Mouse (Mus musculus) embryonic facial prominence, embryonic 13.5 days (tissue): ENCODE results near the gene Bcar3. TPM values are rescaled to one million over a fixed set of nuclear protein-coding genes. Genes with fewer than 3 reads are reported as not detected.

Source experiments
- ATAC-seq: fragments of 200-750 bp; cut with Nextera tagmentation; 2 replicates; pipeline ENCODE4 v1.8.0; 2017; ENCODE audit warnings: low read depth; ENCODE audit not compliant: insufficient number of reproducible peaks, insufficient read depth, low FRiP score, low TSS enrichment
- H3K27ac ChIP-seq: fragments of 300-500 bp; sonication (generic); 2 replicates; pipeline ENCODE4 v1.5.1; 2015; ENCODE audit warnings: moderate library complexity, mild to moderate bottlenecking, inconsistent platforms
- H3K27me3 ChIP-seq: fragments of 300-500 bp; sonication (generic); 2 replicates; pipeline ENCODE4 v1.6.1; 2015; ENCODE audit warnings: mild to moderate bottlenecking, inconsistent platforms
- H3K36me3 ChIP-seq: fragments of 300-500 bp; sonication (generic); 2 replicates; pipeline ENCODE4 v1.6.1; 2015; ENCODE audit warnings: mild to moderate bottlenecking, inconsistent platforms
- H3K4me1 ChIP-seq: fragments of 300-500 bp; sonication (generic); 2 replicates; pipeline ENCODE4 v1.6.1; 2015; ENCODE audit warnings: inconsistent platforms
- H3K4me2 ChIP-seq: fragments of 300-500 bp; sonication (generic); 2 replicates; pipeline ENCODE4 v1.6.1; 2015; ENCODE audit warnings: moderate library complexity, mild to moderate bottlenecking, inconsistent platforms
- H3K4me3 ChIP-seq: fragments of 300-500 bp; sonication (generic); 2 replicates; pipeline ENCODE4 v1.5.1; 2015; ENCODE audit warnings: mild to moderate bottlenecking, inconsistent platforms
- H3K9ac ChIP-seq: fragments of 300-500 bp; sonication (generic); 2 replicates; pipeline ENCODE4 v1.6.1; 2015; ENCODE audit warnings: mild to moderate bottlenecking, inconsistent platforms
- H3K9me3 ChIP-seq: fragments of 300-500 bp; sonication (generic); 2 replicates; pipeline ENCODE4 v1.6.1; 2016; ENCODE audit warnings: inconsistent platforms
- WGBS: fragments of 180-500 bp; shearing (Covaris S2); methylation state at CpG from one replicate; pipeline ENCODE4 v1.1.7; 2015; ENCODE audit warnings: mixed read lengths; 5-methylcytosine and 5-hydroxymethylcytosine counted together
- polyA plus RNA-seq: library from polyadenylated mRNA; unstranded; fragments of >200 nt; fragmentation: Nextera tagmentation; extraction: Ambion mirVana; gene quantifications from 2 replicates; pipeline ENCODE4 v1.2.1, GENCODE M21; 2015

Gene Bcar3
- polyA plus RNA-seq, 1 experiment from 2014 or later, result 8.6 TPM

DNA sequence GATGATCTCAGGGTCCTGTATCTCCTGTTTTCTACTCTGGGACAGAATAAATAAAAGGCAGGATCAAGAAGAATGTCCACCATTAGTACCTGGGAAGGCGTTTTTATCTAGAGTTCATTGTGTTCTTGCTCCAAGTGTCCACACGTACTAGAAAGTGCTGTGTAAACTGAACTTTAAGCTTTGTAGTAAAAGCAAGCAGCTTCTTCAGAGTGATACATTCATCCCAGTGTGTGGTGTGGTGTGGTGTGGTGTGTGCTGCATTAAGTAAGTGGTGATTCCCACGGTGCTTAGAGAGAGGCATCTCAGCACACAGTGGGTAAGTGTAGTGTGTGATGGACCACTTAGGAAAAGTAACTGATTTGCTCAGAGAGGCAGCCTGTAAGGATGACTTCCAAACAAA, 234.5 kb downstream of the Bcar3 start:
- 86% methylated on average over 3 of the region's 3 CpGs for WGBS
- Histone ChIP-seq H3K9me3 (no peaks in the 10 kb centered on the region), H3K36me3 (peaks cover 23% of the 10 kb centered on the region)

DNA sequence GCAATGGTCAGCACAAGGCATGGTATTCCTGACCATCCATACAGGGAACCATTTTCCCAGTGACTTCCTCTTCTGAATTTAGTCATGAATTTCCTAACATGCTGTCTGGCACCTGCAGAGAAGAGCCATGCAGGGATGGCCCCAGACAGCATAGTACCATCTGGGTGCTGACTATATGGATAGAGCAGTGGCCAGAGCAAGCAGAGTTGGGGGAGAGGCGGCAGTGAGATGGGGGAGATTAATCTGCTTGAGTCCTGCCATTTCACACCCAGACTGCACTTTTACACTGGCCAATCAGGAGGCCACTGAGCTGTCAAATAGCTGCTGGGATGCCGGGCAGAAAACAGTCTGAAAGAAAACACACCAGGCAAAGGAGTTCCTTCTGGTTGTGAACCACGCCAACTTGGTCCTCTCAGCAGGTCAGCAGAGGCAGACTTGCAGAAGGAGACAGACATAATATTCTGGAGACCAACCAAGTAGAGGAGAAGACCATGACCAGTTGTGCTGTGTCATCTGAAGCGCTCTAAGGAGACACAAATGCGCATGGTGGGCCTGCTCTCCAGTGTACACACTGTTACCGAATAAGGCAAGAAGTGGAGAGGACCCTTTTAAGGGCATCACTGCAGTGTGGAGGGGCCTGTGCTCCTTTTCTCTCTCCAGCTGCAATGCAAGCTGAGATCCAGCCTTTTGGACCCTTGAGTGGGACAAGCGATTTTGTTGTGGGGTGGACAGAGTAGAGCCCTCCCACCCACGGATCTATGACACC, 242.2 kb downstream of the Bcar3 start:
- Histone ChIP-seq H3K9ac (no peak overlapping the region), H3K27me3 (no peaks in the 10 kb centered on the region), H3K4me2 (no peak overlapping the region), H3K4me1 (no peaks in the 10 kb centered on the region), H3K36me3 (peaks cover 44% of the 10 kb centered on the region), H3K4me3 (no peak overlapping the region), H3K9me3 (no peaks in the 10 kb centered on the region), H3K27ac (no peak overlapping the region)
- ATAC-seq, result no peak
- 88% methylated on average over 8 of the region's 8 CpGs for WGBS

More for the DNA sequence above, 234.5 kb downstream of the Bcar3 start:
- Histone ChIP-seq H3K4me2 (no peak overlapping the region), H3K27ac (no peak overlapping the region), H3K4me1 (no peaks in the 10 kb centered on the region), H3K4me3 (no peak overlapping the region), H3K9ac (no peak overlapping the region), H3K27me3 (no peaks in the 10 kb centered on the region)
- no peak for ATAC-seq

DNA sequence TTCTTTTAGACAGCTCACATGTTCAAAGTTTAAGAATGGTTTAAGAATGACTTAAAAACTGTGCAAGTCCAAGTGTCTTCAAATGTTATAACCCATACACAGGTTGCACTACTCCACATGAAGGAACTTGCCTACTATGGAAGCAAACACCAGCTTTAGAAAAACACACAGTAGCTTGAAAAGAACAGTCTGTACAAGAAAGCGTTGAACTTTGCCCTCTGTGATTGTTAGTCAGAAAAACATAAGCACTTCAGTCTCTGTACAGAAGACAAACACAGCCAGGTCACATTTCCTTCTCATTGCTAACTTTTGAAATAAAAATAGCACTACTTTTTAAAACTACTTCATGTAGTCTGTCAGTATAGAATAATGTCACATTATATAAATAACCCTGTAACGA, 244.9 kb downstream of the Bcar3 start:
- H3K27me3 ChIP-seq, result no peaks in the 10 kb centered on the region
- 89% methylated on average over 2 of the region's 2 CpGs for WGBS
- no peak overlapping the region for H3K4me3 ChIP-seq
- ATAC-seq, result no peak
- no peak overlapping the region for H3K4me2 ChIP-seq
- no peak overlapping the region for H3K9ac ChIP-seq
- no peaks in the 10 kb centered on the region for H3K4me1 ChIP-seq
- no peaks in the 10 kb centered on the region for H3K9me3 ChIP-seq
- peaks cover 69% of the 10 kb centered on the region for H3K36me3 ChIP-seq
- no peak overlapping the region for H3K27ac ChIP-seq

DNA sequence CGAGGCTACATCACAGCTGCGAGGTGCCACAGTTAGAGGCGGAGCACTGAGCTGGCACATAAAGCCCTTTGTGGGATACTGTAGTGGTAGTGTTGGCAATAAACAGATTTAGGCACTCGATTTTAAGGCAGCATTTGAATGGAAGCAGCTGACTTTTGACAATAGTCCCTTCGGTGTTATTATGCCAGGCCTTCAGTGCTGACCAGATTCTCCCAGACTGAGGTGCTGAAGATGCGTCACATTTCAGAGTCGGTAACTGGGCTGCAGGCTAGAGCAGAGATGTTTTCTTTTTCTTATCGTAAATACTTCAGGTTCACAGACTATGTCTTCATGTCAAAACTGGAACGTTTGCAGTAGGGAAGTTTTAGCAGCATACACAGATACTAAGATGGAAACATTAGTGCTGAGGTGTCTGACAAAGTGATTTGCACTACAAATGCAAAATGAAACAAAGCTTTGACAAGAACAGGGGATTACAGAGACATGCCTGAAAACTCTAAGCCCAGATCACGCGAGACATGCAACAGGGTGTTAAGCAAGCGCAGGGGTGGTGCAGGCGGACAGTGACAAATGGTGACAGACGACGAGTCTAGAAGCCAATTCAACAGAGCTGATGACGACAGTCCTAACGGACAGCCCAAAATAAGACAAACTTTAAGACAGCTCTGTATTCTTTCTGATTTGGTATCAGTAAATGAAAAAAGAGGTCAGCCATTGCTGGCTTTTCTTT, 246.2 kb downstream of the Bcar3 start:
- H3K9ac ChIP-seq, result no peak overlapping the region
- H3K4me3 ChIP-seq, result no peak overlapping the region
- H3K27me3 ChIP-seq, result no peaks in the 10 kb centered on the region
- H3K4me2 ChIP-seq, result no peak overlapping the region
- no peaks in the 10 kb centered on the region for H3K9me3 ChIP-seq
- H3K27ac ChIP-seq, result no peak overlapping the region
- WGBS, result 88% methylated on average over 17 of the region's 17 CpGs
- ATAC-seq, result no peak
- peaks cover 81% of the 10 kb centered on the region for H3K36me3 ChIP-seq
- H3K4me1 ChIP-seq, result no peaks in the 10 kb centered on the region

DNA sequence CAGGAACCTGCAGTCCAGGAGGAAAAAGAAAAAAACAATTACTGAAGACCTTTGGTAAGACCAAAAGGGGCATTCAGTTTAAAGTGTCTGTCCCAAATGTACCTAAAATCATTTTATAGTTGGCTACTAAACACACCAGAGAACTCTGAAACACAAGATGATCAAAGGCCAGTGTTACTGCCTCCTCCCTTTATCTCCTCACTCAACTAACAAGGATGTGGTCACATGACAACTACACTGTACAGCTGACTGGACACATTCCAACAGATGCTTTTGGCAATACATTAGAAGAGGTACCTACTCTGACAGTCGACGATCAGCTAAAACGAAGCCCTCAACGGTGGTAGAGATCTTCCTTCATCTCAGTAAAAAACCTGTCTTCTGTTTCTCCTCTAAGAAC, 247.0 kb downstream of the Bcar3 start:
- H3K27ac ChIP-seq, result no peak overlapping the region
- WGBS, result 89% methylated on average over 4 of the region's 4 CpGs
- no peaks in the 10 kb centered on the region for H3K4me1 ChIP-seq
- no peaks in the 10 kb centered on the region for H3K9me3 ChIP-seq
- no peak for ATAC-seq
- H3K4me3 ChIP-seq, result no peak overlapping the region
- no peaks in the 10 kb centered on the region for H3K27me3 ChIP-seq
- H3K4me2 ChIP-seq, result no peak overlapping the region
- H3K9ac ChIP-seq, result no peak overlapping the region
- peaks cover 86% of the 10 kb centered on the region for H3K36me3 ChIP-seq

DNA sequence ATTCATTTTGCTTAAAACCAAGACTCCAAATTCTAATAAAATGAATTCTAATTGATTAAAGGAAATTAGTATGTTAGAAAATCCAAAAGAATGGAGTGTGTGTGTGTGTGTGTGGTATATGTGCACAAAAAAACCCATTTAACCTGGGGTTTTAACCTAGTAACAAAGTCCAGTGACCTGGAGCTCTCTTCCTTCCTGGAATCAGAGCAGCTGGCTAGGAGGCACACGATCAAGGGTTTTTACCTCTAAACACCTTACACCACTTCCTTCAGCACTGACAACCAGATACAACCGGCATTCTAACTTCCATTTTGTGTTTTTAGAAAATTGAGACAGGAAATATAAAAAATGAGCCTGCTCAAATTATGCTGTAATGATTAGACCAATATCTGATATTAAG, 251.4 kb downstream of the Bcar3 start:
- Histone ChIP-seq H3K27ac (no peak overlapping the region), H3K4me1 (no peaks in the 10 kb centered on the region), H3K4me3 (no peak overlapping the region), H3K9ac (no peak overlapping the region), H3K36me3 (peaks cover 75% of the 10 kb centered on the region), H3K27me3 (no peaks in the 10 kb centered on the region), H3K4me2 (no peak overlapping the region), H3K9me3 (no peaks in the 10 kb centered on the region)
- no peak for ATAC-seq
- 85% methylated on average over 2 of the region's 2 CpGs for WGBS

DNA sequence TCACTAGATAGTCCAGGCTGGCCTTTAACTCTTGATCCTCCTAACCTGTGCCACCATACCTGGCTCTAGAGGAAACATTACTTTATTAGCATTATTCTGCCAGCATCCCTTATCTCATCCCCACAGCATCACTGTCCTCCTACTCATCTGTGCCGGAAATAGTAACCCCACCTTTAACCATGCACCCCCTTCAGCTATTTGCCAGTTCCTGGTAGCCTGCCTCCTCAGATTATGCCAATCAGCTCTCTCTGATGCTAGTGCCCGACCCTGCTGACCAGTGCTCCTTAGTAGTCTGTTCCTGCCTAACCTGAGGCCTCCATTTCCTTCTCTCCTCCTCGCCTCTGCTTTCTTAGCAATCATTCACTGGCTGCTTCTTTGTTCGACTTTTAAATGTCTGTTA, 253.5 kb downstream of the Bcar3 start:
- Histone ChIP-seq H3K4me1 (no peaks in the 10 kb centered on the region), H3K27ac (no peak overlapping the region), H3K9ac (no peak overlapping the region), H3K4me3 (no peak overlapping the region), H3K27me3 (no peaks in the 10 kb centered on the region), H3K4me2 (no peak overlapping the region), H3K9me3 (no peaks in the 10 kb centered on the region), H3K36me3 (peaks cover 56% of the 10 kb centered on the region)
- no peak for ATAC-seq
- 84% methylated on average over 4 of the region's 4 CpGs for WGBS

DNA sequence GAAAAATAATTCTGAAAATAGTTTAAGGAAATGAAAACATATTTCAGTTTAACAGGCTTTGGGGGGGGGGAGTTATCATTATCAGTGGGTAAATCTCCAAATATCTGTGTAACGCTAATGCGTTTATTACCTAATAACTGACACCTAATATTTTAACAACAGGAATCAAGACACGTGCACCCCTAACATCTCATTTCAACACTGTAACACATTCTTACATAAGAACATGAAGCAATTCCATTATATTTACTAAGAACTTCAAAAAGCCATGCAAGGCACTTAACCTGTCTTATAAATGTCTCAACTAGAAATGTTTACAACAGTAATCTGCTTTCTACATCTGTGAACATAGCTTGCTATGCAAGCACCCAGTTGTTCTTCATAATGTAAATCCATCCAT, 257.2 kb downstream of the Bcar3 start:
- no peak overlapping the region for H3K4me2 ChIP-seq
- WGBS, result 92% methylated on average over 3 of the region's 3 CpGs
- no peaks in the 10 kb centered on the region for H3K9me3 ChIP-seq
- no peaks in the 10 kb centered on the region for H3K27me3 ChIP-seq
- peaks cover 24% of the 10 kb centered on the region for H3K36me3 ChIP-seq
- no peaks in the 10 kb centered on the region for H3K4me1 ChIP-seq
- no peak overlapping the region for H3K27ac ChIP-seq
- H3K4me3 ChIP-seq, result no peak overlapping the region
- H3K9ac ChIP-seq, result no peak overlapping the region
- ATAC-seq, result no peak

DNA sequence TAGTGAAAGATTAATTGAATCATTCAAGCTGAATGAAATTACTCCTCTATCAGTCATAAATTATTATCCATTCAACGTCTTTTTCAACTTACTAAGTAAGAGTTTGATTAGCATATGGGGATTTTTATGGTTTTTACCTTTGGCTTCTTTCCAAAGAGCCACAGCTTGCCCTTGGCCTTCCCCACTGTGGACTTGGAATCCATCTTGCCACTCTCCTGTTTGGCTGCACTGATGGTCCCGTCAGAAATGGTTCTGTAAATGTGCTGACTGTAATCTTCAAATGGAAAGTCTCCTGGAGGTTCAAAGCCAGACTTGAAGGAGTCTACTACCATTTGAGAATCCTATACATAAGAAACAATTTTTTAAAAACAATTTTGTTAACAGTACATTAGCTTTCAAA, 263.8 kb downstream of the Bcar3 start:
- H3K9me3 ChIP-seq, result no peaks in the 10 kb centered on the region
- no peak for ATAC-seq

DNA sequence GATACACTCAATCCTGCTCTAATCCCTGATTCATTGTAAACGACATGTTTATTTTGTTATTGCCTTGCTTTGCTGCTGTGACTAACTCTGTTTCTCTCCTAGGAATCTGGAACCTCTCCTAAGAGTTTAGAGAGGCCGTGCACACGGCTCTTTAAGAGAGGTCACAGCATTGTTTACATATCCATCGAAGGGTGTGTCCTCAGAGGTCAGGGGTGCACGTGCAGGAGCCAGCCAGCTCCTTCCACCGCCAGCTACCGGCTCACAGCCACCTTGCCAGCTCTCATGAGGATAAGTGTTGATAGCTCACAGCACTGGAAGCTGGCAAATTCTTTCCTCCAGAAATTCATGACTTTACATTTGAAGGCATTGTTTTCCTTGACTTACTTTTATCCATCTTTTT, 271.3 kb downstream of the Bcar3 start:
- Histone ChIP-seq H3K36me3 (peaks cover 25% of the 10 kb centered on the region), H3K27me3 (no peaks in the 10 kb centered on the region), H3K4me1 (peaks cover 7% of the 10 kb centered on the region), H3K9me3 (no peaks in the 10 kb centered on the region), H3K4me3 (no peak overlapping the region), H3K4me2 (no peak overlapping the region), H3K9ac (no peak overlapping the region), H3K27ac (no peak overlapping the region)
- 29% methylated on average over 7 of the region's 7 CpGs for WGBS
- ATAC-seq, result no peak

More for the DNA sequence above, 263.8 kb downstream of the Bcar3 start:
- no peak overlapping the region for H3K4me3 ChIP-seq
- WGBS, result 64% methylated on average over 2 of the region's 2 CpGs
- H3K36me3 ChIP-seq, result peaks cover 24% of the 10 kb centered on the region; the same call in 1 of the 2 replicates
- H3K27me3 ChIP-seq, result no peaks in the 10 kb centered on the region
- no peaks in the 10 kb centered on the region for H3K4me1 ChIP-seq
- H3K27ac ChIP-seq, result no peak overlapping the region
- no peak overlapping the region for H3K4me2 ChIP-seq
- H3K9ac ChIP-seq, result no peak overlapping the region

DNA sequence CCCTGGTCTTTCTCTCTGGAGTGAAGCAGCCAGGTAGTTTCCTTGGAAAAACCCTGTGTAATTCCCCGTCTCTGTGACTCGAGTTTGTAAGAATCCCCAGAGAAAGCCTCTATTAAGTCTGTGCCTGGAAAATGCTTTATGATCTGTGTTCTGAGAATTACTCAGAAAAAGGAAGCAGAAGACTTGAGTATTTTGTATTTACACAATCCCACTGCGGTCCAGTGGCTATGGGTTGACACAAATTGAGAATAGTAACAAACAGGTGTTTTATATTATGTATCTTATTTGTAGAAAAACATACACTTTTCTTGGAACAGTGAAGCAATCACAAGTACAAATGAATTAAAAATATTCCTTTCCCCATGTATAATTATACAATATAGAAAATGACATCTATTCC, 272.2 kb downstream of the Bcar3 start:
- H3K4me3 ChIP-seq, result no peak overlapping the region
- 57% methylated on average over 3 of the region's 3 CpGs for WGBS

DNA sequence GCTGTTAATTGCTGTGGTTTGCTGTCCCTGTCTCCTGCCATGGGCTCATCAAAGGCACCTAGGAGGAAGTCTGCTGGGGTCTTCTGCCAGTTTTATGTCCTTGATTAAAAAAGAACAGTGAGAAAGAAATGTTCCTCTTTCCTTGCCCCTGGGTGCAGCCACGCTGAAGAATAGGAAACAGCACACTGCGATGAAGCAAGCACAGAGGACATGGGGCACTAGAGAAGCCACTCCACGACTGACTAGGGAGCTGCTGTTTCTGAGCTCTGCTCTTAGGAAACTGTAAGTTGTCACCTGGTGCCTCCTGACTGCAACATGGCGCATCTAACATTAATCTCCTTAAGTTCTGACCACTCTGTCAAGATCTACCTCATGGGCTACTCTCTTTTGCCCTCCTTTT, 272.6 kb downstream of the Bcar3 start:
- no peaks in the 10 kb centered on the region for H3K27me3 ChIP-seq
- H3K4me1 ChIP-seq, result peaks cover 7% of the 10 kb centered on the region
- no peak overlapping the region for H3K4me3 ChIP-seq
- H3K27ac ChIP-seq, result no peak overlapping the region
- WGBS, result 58% methylated on average over 4 of the region's 4 CpGs
- H3K9ac ChIP-seq, result no peak overlapping the region
- H3K4me2 ChIP-seq, result no peak overlapping the region
- no peaks in the 10 kb centered on the region for H3K9me3 ChIP-seq
- ATAC-seq, result no peak
- H3K36me3 ChIP-seq, result peaks cover 21% of the 10 kb centered on the region

More for the DNA sequence above, 272.2 kb downstream of the Bcar3 start:
- Histone ChIP-seq H3K27me3 (no peaks in the 10 kb centered on the region), H3K9me3 (no peaks in the 10 kb centered on the region), H3K9ac (no peak overlapping the region), H3K4me1 (peaks cover 7% of the 10 kb centered on the region), H3K27ac (no peak overlapping the region), H3K36me3 (peaks cover 25% of the 10 kb centered on the region), H3K4me2 (no peak overlapping the region)
- ATAC-seq, result no peak
